Mouse (Mus musculus): ENCODE measurements at regions not wholly inside any gene's neighbourhood (a gene's known extent, or its start where the extent isn't known, plus 50 kb on each side); places are given as distances from the start of the nearest gene placed in this dataset.
"Not testable (repeated sequence)": the region's sequence is repeated elsewhere in the genome, so short reads cannot be mapped to it uniquely, and the experiment has no call there.

GRCm38 (mm10) chr10:118603857-118604414, 163.1 kb downstream of the Ifng start:
- DNase-seq: no peak

GRCm38 (mm10) chr10:118605156-118605821, 164.4 kb downstream of the Ifng start:
- no peak for DNase-seq

- DNase-seq: no peak
These were observed 166.6 kb downstream of the Ifng start for GRCm38 (mm10) chr10:118607418-118607817.

GRCm38 (mm10) chr10:118608376-118609145, 167.7 kb downstream of the Ifng start:
- DNase-seq: no peak

GRCm38 (mm10) chr10:118609157-118609556, 168.3 kb downstream of the Ifng start:
- no peak for DNase-seq

- no peak for DNase-seq
These were observed 170.1 kb downstream of the Ifng start for GRCm38 (mm10) chr10:118610868-118611461.

GRCm38 (mm10) chr10:118612091-118612490, 171.2 kb downstream of the Ifng start:
- no peak for DNase-seq

- DNase-seq: no peak
These were observed 172.3 kb downstream of the Ifng start for GRCm38 (mm10) chr10:118613056-118613695.

GRCm38 (mm10) chr10:118614251-118614865, 173.5 kb downstream of the Ifng start:
- no peak for DNase-seq

GRCm38 (mm10) chr10:118615131-118616020, 174.5 kb downstream of the Ifng start:
- DNase-seq: no peak

- no peak for DNase-seq
These were observed 175.3 kb downstream of the Ifng start for GRCm38 (mm10) chr10:118616031-118616615.

GRCm38 (mm10) chr10:118617291-118618044, 176.6 kb downstream of the Ifng start:
- DNase-seq: no peak

GRCm38 (mm10) chr10:118618251-118618650, 177.4 kb downstream of the Ifng start:
- not testable (repeated sequence) for DNase-seq

GRCm38 (mm10) chr10:118618766-118619600, 178.1 kb downstream of the Ifng start:
- DNase-seq: no peak

- DNase-seq: no peak
These were observed 178.8 kb downstream of the Ifng start for GRCm38 (mm10) chr10:118619601-118620000.

- DNase-seq: no peak
These were observed 179.8 kb downstream of the Ifng start for GRCm38 (mm10) chr10:118620611-118621010.

GRCm38 (mm10) chr10:118621546-118621945, 180.7 kb downstream of the Ifng start:
- DNase-seq: no peak

- DNase-seq: no peak
These were observed 181.3 kb downstream of the Ifng start for GRCm38 (mm10) chr10:118622131-118622530.

- DNase-seq: no peak
These were observed 182.1 kb downstream of the Ifng start for GRCm38 (mm10) chr10:118622916-118623315.

Data from thymus, postnatal 25 days (tissue).